Mouse (Mus musculus): ENCODE results near the gene 1700014D04Rik. TPM values are rescaled to one million over a fixed set of nuclear protein-coding genes. Genes with fewer than 3 reads are reported as not detected.
"Not testable (repeated sequence)": the region's sequence is repeated elsewhere in the genome, so short reads cannot be mapped to it uniquely, and the experiment has no call there.

1700014D04Rik gene
- 0.07 and 0.26 TPM in 2 replicates for polyA plus RNA-seq (2015; fragmentation: Nextera tagmentation; extraction: Ambion mirVana)

DNA sequence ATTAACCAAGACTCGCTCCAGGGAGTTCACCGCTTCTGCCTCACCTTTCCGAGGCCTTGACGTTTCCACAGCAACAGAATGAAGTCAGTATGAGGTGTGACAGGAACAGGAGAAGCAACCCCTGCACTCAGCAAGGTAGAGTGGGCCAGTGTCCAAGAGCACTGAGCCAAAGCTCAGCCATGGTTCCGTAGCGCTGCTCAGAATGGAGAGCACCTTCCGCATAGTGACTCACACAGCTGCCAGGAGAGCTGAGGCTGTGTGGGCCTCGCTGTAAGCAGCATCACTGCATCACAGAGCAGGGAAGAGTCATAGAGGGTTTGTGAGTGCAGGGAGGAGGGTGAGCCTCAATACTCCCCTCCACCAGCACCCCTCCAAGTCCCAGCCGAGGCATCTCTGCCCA is at the start of gene 1700014D04Rik:
1700014D04Rik (minus strand) TSS at position 42 of the 400 bp plus-strand sequence.
- Histone ChIP-seq H3K9me3 (no peaks in the 10 kb centered on the region), H3K36me3 (no peaks in the 10 kb centered on the region), H3K27ac (no peak within 1 kb of the TSS), H3K9ac (replicated peaks) (no peak within 1 kb of the TSS), H3K4me3 (replicated peaks) (no peak within 1 kb of the TSS), H3K4me2 (replicated peaks) (no peak within 1 kb of the TSS), H3K4me1 (replicated peaks) (no peaks in the 10 kb centered on the region), H3K27me3 (no peaks in the 10 kb centered on the region)
- WGBS: 77% methylated on average over 9 of the region's 9 CpGs
- no peak for ATAC-seq

DNA sequence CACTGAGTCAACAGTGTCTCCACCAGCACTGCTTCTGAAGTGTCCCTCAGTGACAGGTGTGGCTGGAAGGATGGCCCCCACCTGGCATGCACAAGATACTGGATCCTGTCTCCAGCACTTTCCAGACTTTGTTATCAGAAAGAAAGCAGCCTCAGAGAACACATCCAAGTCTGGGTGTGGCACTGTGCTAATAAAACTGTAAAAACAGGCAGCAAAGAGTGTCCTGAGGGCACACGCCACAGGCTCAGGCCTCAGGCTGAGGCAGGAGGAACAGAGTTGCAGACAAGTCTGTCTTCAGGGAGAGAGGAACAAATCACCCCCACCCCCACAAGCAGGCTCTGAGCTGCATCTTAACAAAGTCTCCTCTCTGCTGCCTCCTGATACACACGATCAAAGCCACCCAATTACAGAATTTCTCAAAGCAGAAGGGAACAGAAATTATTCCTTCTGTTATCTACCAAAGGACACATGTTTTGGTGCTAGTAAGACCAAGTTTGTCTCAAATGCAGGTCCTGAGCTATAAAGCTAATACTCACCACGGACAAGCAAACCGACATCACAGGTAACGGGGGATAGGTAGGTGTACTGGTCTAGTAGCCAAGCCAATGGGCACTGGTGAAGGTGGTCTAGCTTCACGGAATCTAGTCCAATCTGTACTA is 49.4 kb upstream of the 1700014D04Rik start:
- no peaks in the 10 kb centered on the region for H3K9me3 ChIP-seq
- H3K4me3 ChIP-seq (replicated peaks): no peak overlapping the region
- no peak overlapping the region for H3K4me2 ChIP-seq (replicated peaks)
- no peak for ATAC-seq
- 94% methylated on average over 6 of the region's 6 CpGs for WGBS
- no peak overlapping the region for H3K27ac ChIP-seq
- peaks cover 97% of the 10 kb centered on the region for H3K36me3 ChIP-seq
- no peaks in the 10 kb centered on the region for H3K27me3 ChIP-seq
- no peaks in the 10 kb centered on the region for H3K4me1 ChIP-seq (replicated peaks)
- H3K9ac ChIP-seq (replicated peaks): no peak overlapping the region

DNA sequence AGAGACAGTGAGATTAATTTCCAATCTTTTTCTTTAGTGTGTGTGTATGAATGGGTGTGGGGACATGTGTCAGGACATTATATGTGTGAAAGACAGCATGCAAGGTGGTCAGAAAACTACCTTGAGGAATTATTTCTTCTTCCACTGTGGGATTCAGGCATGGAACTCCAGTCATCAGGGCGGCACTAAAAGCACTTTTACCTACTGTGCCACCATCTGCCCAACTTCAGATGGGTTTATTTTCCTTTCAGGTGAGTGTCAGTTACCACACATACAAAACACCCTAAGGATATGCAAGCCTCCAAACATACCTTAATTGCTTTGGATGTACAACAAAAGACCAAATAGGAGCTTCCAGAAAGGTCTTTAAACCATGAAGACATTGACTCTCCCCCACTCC is 48.2 kb upstream of the 1700014D04Rik start:
- WGBS: 89% methylated on average over 1 of the region's 1 CpGs
- Histone ChIP-seq H3K4me2 (replicated peaks) (no peak overlapping the region), H3K9ac (replicated peaks) (no peak overlapping the region), H3K36me3 (peaks cover 97% of the 10 kb centered on the region), H3K27ac (no peak overlapping the region), H3K4me3 (replicated peaks) (no peak overlapping the region), H3K9me3 (no peaks in the 10 kb centered on the region), H3K27me3 (no peaks in the 10 kb centered on the region), H3K4me1 (replicated peaks) (no peaks in the 10 kb centered on the region)
- ATAC-seq: no peak

DNA sequence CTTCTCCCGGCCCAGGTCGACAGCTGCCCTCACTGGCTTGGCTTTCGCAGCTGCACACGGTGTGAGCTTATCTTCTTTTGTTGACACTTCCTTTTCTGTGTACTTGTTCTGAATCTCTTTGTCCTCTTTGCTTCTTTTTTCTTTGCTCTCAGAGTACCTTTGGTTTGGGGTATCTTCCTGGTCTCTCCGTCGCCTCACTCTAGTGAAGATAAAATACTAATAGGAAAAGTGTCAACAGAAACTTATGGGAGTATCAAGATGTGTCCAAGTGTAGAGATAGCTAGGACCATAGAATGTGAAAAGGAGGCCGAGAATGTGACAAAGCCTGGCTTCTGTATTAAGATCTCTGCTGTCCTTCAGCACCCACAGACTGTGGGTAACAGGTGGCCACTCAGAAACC is 35.6 kb upstream of the 1700014D04Rik start, which contains the start of gene Gm49354:
Gm49354 (minus strand) TSS at position 101 of the 400 bp plus-strand sequence.
- Histone ChIP-seq H3K27me3 (no peaks in the 10 kb centered on the region), H3K27ac (no peak within 1 kb of the TSS), H3K4me1 (replicated peaks) (no peaks in the 10 kb centered on the region), H3K9me3 (no peaks in the 10 kb centered on the region), H3K9ac (replicated peaks) (no peak within 1 kb of the TSS), H3K4me3 (replicated peaks) (no peak within 1 kb of the TSS), H3K36me3 (peaks cover 96% of the 10 kb centered on the region), H3K4me2 (replicated peaks) (no peak within 1 kb of the TSS)
- ATAC-seq: no peak
- 95% methylated on average over 7 of the region's 7 CpGs for WGBS

DNA sequence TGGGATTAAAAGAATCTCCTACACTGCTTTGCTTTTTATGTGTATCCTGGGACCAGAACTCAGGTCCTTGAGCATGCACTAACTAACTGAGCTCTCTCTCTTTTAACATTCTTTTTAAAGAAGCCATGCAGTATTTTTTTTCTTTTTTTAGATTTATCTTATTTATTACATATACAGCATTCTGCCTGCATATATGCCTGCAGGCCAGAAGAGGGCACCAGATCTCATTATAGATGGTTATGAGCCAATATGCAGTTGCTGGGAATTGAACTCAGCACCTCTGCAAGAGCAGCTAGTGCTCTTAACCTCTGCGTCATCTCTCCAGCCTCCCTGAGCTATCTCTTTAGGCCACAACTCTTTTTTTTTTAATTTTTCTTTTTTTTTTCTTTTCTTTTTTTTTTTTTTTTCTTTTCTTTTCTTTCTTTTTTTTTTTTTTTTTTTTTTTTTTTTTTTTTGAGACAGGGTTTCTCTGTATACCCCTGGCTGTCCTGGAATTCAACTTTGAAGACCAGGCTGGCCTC is 33.3 kb upstream of the 1700014D04Rik start:
- 100% methylated on average over 1 of the region's 1 CpGs for WGBS
- H3K4me1 ChIP-seq (replicated peaks); H3K9ac ChIP-seq (replicated peaks); H3K4me2 ChIP-seq (replicated peaks); H3K4me3 ChIP-seq (replicated peaks); H3K27ac ChIP-seq; H3K27me3 ChIP-seq; H3K9me3 ChIP-seq; ATAC-seq: not testable (repeated sequence)
- H3K36me3 ChIP-seq: peaks cover 95% of the 10 kb centered on the region

DNA sequence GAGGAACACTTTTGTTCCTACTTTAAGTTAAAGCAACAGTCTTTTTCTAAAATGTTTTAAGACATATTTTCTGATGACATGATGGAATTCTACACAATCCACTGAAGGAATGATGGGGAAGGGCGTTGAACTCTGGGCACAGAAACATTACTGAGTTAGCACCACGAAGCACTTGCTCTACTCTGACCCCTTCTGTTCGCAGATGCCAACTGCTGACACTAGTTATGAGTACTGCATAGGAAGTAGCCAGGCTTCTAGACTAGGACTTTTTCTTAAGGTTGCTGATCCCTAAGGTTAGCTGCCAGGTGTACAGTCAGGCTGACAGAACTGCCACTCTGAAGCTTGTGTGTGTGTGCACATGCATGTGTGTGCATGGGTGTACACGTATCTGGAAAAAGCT is 32.7 kb upstream of the 1700014D04Rik start:
- Histone ChIP-seq H3K4me2 (replicated peaks) (no peak overlapping the region), H3K9me3 (no peaks in the 10 kb centered on the region), H3K9ac (replicated peaks) (no peak overlapping the region), H3K27me3 (no peaks in the 10 kb centered on the region), H3K4me1 (replicated peaks) (no peaks in the 10 kb centered on the region), H3K27ac (no peak overlapping the region), H3K36me3 (peaks cover 91% of the 10 kb centered on the region), H3K4me3 (replicated peaks) (no peak overlapping the region)
- 94% methylated on average over 4 of the region's 4 CpGs for WGBS
- ATAC-seq: no peak

DNA sequence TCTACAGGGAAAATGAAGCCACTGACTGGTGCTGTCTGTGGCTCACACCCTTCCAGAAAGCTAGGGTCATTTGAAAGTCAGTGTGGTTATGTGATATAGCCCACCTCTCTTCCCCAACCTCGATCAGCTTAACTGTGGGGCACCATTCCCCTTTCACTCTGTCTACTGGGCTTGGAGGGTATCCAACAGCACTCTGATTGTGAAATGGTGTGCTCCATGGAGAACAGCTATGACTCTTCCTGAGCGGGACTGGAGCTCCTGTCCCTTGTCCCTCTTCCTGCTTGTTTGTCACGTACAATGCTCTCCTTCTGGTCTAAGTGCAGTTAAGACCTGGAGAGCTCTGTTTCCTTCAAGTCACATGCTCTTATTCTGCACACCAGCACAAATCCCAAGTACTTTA is 28.6 kb upstream of the 1700014D04Rik start:
- Histone ChIP-seq H3K9ac (replicated peaks) (no peak overlapping the region), H3K27me3 (no peaks in the 10 kb centered on the region), H3K27ac (no peak overlapping the region), H3K4me3 (replicated peaks) (no peak overlapping the region), H3K4me2 (replicated peaks) (no peak overlapping the region), H3K9me3 (no peaks in the 10 kb centered on the region), H3K36me3 (peaks cover 79% of the 10 kb centered on the region), H3K4me1 (replicated peaks) (peaks cover 13% of the 10 kb centered on the region)
- no peak for ATAC-seq
- WGBS: 90% methylated on average over 3 of the region's 3 CpGs

DNA sequence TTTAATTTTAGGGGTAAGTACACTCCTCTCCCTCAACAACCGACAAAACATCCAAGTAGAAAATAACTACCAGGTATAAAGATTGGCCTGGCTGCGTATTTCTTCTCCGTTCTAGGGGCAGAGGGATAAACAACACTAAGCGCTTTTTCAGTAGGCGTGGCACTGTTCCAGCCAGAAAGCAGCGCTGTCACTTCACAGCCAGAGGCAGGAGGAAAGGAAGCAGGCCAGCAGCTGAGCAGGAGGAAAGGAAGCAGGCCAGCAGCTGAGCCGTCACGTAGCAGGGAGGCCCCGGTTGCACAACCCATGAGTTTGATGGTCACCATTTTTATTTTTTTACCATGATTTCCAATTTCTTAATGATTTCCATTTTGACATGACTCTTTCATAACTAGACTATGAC is 24.7 kb upstream of the 1700014D04Rik start:
- Histone ChIP-seq H3K4me1 (replicated peaks) (peaks cover 40% of the 10 kb centered on the region), H3K27ac (peak overlapping the region; percentile 98; the same call in 1 of the 2 replicates), H3K9ac (replicated peaks) (peak overlapping the region; percentile 75), H3K9me3 (no peaks in the 10 kb centered on the region), H3K4me2 (replicated peaks) (peak overlapping the region; percentile 68), H3K36me3 (peaks cover 46% of the 10 kb centered on the region), H3K27me3 (no peaks in the 10 kb centered on the region), H3K4me3 (replicated peaks) (peak overlapping the region; percentile 84; the same call in 1 of the 2 replicates)
- WGBS: 79% methylated on average over 9 of the region's 9 CpGs
- ATAC-seq: no peak

DNA sequence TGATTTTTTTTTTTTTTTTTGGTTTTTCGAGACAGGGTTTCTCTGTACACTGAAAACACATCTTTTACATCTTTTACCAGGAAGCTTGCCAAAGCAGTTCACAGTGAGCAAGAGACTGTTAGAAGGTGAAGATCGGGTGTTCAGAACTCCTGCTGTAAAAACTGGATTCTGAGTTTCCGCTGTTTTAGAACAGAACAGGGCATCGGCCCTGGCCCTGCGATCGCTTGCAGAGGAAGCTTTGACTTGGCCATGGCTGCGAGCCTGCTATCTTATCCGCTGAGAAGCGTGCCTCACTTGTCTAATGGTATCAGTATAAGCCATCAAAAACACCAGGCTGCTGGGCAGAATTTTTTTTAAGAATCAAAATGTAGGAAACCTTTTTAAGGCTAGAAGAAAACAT is 24.3 kb upstream of the 1700014D04Rik start:
- H3K9ac ChIP-seq (replicated peaks): peak overlapping the region; percentile 75
- 78% methylated on average over 9 of the region's 9 CpGs for WGBS
- ATAC-seq: no peak

DNA sequence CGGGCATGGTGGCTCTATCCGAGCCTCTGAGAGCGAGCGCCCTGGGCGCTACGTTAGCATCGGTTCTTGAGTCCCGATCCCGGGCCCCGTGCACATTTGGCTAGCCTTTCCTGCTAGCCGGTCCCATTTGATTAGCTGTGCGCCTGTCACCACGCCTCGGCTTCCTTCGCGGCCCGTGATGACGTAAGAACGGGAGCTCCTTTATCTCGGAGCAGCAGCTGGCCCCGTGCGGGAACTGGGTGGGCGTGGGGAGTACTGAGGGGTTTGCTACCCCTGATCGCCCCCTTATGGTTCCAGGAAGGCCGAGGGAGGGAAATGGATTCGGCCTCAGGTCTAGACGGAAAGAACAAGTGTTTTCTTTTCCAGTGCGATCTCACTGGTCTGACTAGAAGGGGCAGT is 23.6 kb upstream of the 1700014D04Rik start:
- peak overlapping the region; percentile 84 for H3K4me3 ChIP-seq (replicated peaks)
- under 1% methylated on average over 28 of the region's 28 CpGs for WGBS
- ATAC-seq: peak; percentile 89
- peak overlapping the region; percentile 68 for H3K4me2 ChIP-seq (replicated peaks)
- H3K4me1 ChIP-seq (replicated peaks): peaks cover 47% of the 10 kb centered on the region
- H3K27ac ChIP-seq: peak overlapping the region; percentile 98
- H3K9ac ChIP-seq (replicated peaks): peak overlapping the region; percentile 75
- peaks cover 36% of the 10 kb centered on the region for H3K36me3 ChIP-seq
- no peaks in the 10 kb centered on the region for H3K9me3 ChIP-seq
- H3K27me3 ChIP-seq: no peaks in the 10 kb centered on the region

More for the DNA sequence above, 24.3 kb upstream of the 1700014D04Rik start:
- Histone ChIP-seq H3K27ac (peak overlapping the region; percentile 98), H3K4me3 (replicated peaks) (peak overlapping the region; percentile 84), H3K4me2 (replicated peaks) (peak overlapping the region; percentile 68), H3K36me3 (peaks cover 42% of the 10 kb centered on the region), H3K27me3 (no peaks in the 10 kb centered on the region), H3K4me1 (replicated peaks) (peaks cover 44% of the 10 kb centered on the region), H3K9me3 (no peaks in the 10 kb centered on the region)

DNA sequence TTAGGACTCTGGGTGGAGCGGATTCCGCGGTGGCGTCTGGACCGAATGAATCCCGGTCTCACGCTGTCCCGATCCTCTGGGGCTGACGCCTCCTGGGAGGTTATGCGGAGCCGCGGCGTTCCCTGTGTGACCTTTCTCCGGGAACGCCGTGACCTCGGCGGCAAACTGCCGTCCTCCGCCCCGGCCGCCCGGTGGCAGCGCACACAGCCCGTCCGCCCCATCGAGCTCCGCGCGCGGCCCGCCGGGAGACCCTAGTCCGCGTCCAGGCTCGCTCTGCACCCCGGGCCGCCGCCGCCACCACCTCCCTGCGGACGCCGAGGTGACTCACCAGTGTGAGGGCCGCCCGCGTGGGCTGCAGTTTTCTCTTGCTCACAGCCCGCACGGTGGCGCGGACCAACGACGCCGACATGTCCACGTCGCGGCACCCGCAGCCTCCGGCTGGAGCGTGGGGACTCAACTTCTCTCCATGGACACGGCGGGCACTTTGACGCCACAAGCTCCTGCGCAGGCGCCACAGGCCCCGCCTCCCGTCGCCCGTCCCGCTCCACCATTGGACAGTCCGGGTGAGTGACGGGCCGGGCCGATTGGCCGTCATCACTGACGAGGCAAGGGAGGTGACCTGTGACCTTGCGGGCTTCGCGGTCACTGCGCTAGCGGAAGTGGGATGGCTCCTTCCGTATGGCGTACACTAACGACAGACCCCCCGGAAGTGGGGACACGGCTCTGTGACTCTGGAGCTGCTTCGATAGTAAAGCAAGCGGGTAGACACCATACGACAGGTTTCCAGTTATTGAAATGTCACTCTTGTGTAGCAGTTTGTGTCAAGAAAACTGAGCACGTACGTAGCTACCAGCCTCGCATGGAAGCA is 23.0 kb upstream of the 1700014D04Rik start, which contains the start of gene Isca1:
Isca1 (minus strand) TSS at position 515 of the 868 bp plus-strand sequence.
- H3K4me2 ChIP-seq (replicated peaks): peak within 1 kb of the TSS; percentile 68
- H3K27me3 ChIP-seq: no peaks in the 10 kb centered on the region
- H3K4me3 ChIP-seq (replicated peaks): peak within 1 kb of the TSS; percentile 84
- H3K27ac ChIP-seq: peak within 1 kb of the TSS; percentile 98
- peak within 1 kb of the TSS; percentile 87 for H3K9ac ChIP-seq (replicated peaks)
- under 1% methylated on average over 91 of the region's 91 CpGs for WGBS
- no peaks in the 10 kb centered on the region for H3K9me3 ChIP-seq
- ATAC-seq: peak; percentile 99
- peaks cover 31% of the 10 kb centered on the region for H3K36me3 ChIP-seq
- peaks cover 47% of the 10 kb centered on the region for H3K4me1 ChIP-seq (replicated peaks)

DNA sequence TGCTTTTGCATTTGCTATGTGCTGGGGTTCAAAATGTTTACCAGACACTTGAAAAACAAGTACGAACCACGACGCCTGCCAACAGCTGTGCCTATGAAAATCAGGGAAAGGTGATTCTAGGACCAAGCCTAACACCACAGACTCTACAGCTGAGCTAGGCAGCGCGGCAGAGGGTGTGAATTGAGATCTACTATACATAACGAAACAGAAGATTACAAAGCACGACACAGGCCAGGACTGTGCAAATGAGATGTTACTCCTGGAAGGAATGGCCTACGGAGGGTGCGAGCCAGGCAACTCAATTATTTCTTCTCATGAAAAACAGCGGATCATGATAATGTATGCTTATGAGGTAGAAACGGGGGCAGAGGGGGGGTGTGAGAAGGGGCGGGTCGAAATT is 22.0 kb upstream of the 1700014D04Rik start:
- Histone ChIP-seq H3K27ac (no peak overlapping the region; the same call in 1 of the 2 replicates), H3K9ac (replicated peaks) (peak overlapping the region; percentile 87), H3K9me3 (no peaks in the 10 kb centered on the region), H3K4me3 (replicated peaks) (peak overlapping the region; percentile 84), H3K4me2 (replicated peaks) (peak overlapping the region; percentile 57), H3K27me3 (no peaks in the 10 kb centered on the region), H3K36me3 (peaks cover 26% of the 10 kb centered on the region), H3K4me1 (replicated peaks) (peaks cover 47% of the 10 kb centered on the region)
- WGBS: 34% methylated on average over 13 of the region's 13 CpGs
- ATAC-seq: no peak
